Comparison of ENCODE assay signal across 7 mouse cellular contexts in genomic region chr11:103141944-103142255, GRCm38 (mm10). TPM values are rescaled to one million over a fixed set of nuclear protein-coding genes. Genes with fewer than 3 reads are reported as not detected.
DNase-seq lines count a peak whose midpoint lies in the region; ATAC-seq lines count a peak whose summit lies in the region.

No protein-coding gene starts in this region.

- ATAC-seq in forebrain, embryonic 15.5 days (replicated peaks), result peak; percentile 21; the same call in 1 of the 2 replicates
- peak; percentile 37; the same call in 1 of the 2 replicates for ATAC-seq in kidney, embryonic 16.5 days (ENCODE audit: low FRiP score, low TSS enrichment)
- ATAC-seq in midbrain, embryonic 16.5 days, result no peak

- 44% methylated on average over 1 of the region's 1 CpGs for WGBS in forebrain, embryonic 15.5 days
- WGBS in kidney, embryonic 16.5 days, result 27% methylated on average over 1 of the region's 1 CpGs
- 27% methylated on average over 1 of the region's 1 CpGs for WGBS in midbrain, embryonic 16.5 days

- H3K9ac ChIP-seq in forebrain, embryonic 15.5 days (replicated peaks), result peak overlapping the region; percentile 24
- H3K9ac ChIP-seq in kidney, embryonic 16.5 days (replicated peaks; ENCODE audit: low read length), result peak overlapping the region; percentile 57
- peak overlapping the region; percentile 54 for H3K9ac ChIP-seq in midbrain, embryonic 16.5 days (ENCODE audit: low read depth, low read length)

- no peaks in the 10 kb centered on the region for H3K27me3 ChIP-seq in forebrain, embryonic 15.5 days
- H3K27me3 ChIP-seq in kidney, embryonic 16.5 days (ENCODE audit: insufficient read depth, low read length), result no peaks in the 10 kb centered on the region
- H3K27me3 ChIP-seq in midbrain, embryonic 16.5 days (ENCODE audit: control insufficient read depth, insufficient read depth, low read depth, low read length), result no peaks in the 10 kb centered on the region

- H3K4me3 ChIP-seq in forebrain, embryonic 15.5 days, result no peak overlapping the region
- H3K4me3 ChIP-seq in kidney, embryonic 16.5 days (ENCODE audit: low read length), result no peak overlapping the region
- H3K4me3 ChIP-seq in midbrain, embryonic 16.5 days (ENCODE audit: low read depth, low read length), result no peak overlapping the region

- H3K4me1 ChIP-seq in forebrain, embryonic 15.5 days, result peaks cover 20% of the 10 kb centered on the region
- peaks cover 44% of the 10 kb centered on the region for H3K4me1 ChIP-seq in kidney, embryonic 16.5 days (ENCODE audit: insufficient read depth, low read length)
- H3K4me1 ChIP-seq in midbrain, embryonic 16.5 days (ENCODE audit: control insufficient read depth, insufficient read depth, low read length), result peaks cover 19% of the 10 kb centered on the region

- DNase-seq in ovary, adult 18-20 months (ENCODE audit: low spot score), result peak; percentile 51
- no peak for DNase-seq in ovary, postnatal 36 days (ENCODE audit: low spot score)
- DNase-seq in spleen, postnatal 14 days (ENCODE audit: low spot score in 2 of 2), result no peak
- no peak for DNase-seq in yolk sac, embryonic 10.5 days (ENCODE audit: low spot score)

- H3K36me3 ChIP-seq in forebrain, embryonic 15.5 days, result 0 out of 2 replicates have a peak, but pooled peaks cover 8% of the 10 kb centered on the region
- peaks cover 12% of the 10 kb centered on the region; the same call in 1 of the 2 replicates for H3K36me3 ChIP-seq in kidney, embryonic 16.5 days (ENCODE audit: insufficient read depth, low read length)
- H3K36me3 ChIP-seq in midbrain, embryonic 16.5 days (ENCODE audit: control insufficient read depth, insufficient read depth, low read length), result peaks cover 5% of the 10 kb centered on the region; the same call in 1 of the 2 replicates

- H3K27ac ChIP-seq in forebrain, embryonic 15.5 days (replicated peaks), result peak overlapping the region; percentile 96
- peak overlapping the region; percentile 88 for H3K27ac ChIP-seq in kidney, embryonic 16.5 days (ENCODE audit: low read length)
- peak overlapping the region; percentile 87 for H3K27ac ChIP-seq in midbrain, embryonic 16.5 days (ENCODE audit: low read length)

- H3K9me3 ChIP-seq in forebrain, embryonic 15.5 days, result no peaks in the 10 kb centered on the region
- no peaks in the 10 kb centered on the region for H3K9me3 ChIP-seq in kidney, embryonic 16.5 days (ENCODE audit: low read length)
- H3K9me3 ChIP-seq in midbrain, embryonic 16.5 days (replicated peaks; ENCODE audit: control insufficient read depth, low read length, poor library complexity, severe bottlenecking), result no peaks in the 10 kb centered on the region

- H3K4me2 ChIP-seq in forebrain, embryonic 15.5 days (replicated peaks), result no peak overlapping the region
- peak overlapping the region; percentile 51 for H3K4me2 ChIP-seq in kidney, embryonic 16.5 days (replicated peaks; ENCODE audit: low read depth, low read length)
- peak overlapping the region; percentile 56; the same call in 1 of the 2 replicates for H3K4me2 ChIP-seq in midbrain, embryonic 16.5 days (ENCODE audit: low read length)

RNA-seq across cellular contexts. Expression of gene Hexim2, which starts 9.7 kb away (rescaled TPM):
- polyA plus RNA-seq in forebrain, embryonic 15.5 days (2015; fragmentation: Nextera tagmentation; extraction: Ambion mirVana), result 20.8 and 23.8 TPM in 2 replicates
- 11.3 and 11.8 TPM in 2 replicates for polyA plus RNA-seq in kidney, embryonic 16.5 days (2015; fragmentation: Nextera tagmentation; extraction: Ambion mirVana)
- polyA plus RNA-seq in midbrain, embryonic 16.5 days (2015; fragmentation: Nextera tagmentation; extraction: Ambion mirVana), result 29.9 and 37.0 TPM in 2 replicates

RNA-seq across cellular contexts. Expression of gene Hexim1, which starts 25.9 kb away (rescaled TPM):
- 3.4 and 3.8 TPM in 2 replicates for polyA plus RNA-seq in forebrain, embryonic 15.5 days (2015; fragmentation: Nextera tagmentation; extraction: Ambion mirVana)
- polyA plus RNA-seq in kidney, embryonic 16.5 days (2015; fragmentation: Nextera tagmentation; extraction: Ambion mirVana), result 5.5 and 6.6 TPM in 2 replicates
- 4.1 and 4.2 TPM in 2 replicates for polyA plus RNA-seq in midbrain, embryonic 16.5 days (2015; fragmentation: Nextera tagmentation; extraction: Ambion mirVana)

RNA-seq across cellular contexts. Expression of gene Fmnl1, which starts 29.0 kb away (rescaled TPM):
- polyA plus RNA-seq in forebrain, embryonic 15.5 days (2015; fragmentation: Nextera tagmentation; extraction: Ambion mirVana), result 1.7 and 3.1 TPM in 2 replicates
- 2.4 and 3.4 TPM in 2 replicates for polyA plus RNA-seq in kidney, embryonic 16.5 days (2015; fragmentation: Nextera tagmentation; extraction: Ambion mirVana)
- polyA plus RNA-seq in midbrain, embryonic 16.5 days (2015; fragmentation: Nextera tagmentation; extraction: Ambion mirVana), result 5.7 and 6.3 TPM in 2 replicates

RNA-seq across cellular contexts. Expression of gene Acbd4, which starts 40.4 kb away (rescaled TPM):
- 14.6 and 14.8 TPM in 2 replicates for polyA plus RNA-seq in forebrain, embryonic 15.5 days (2015; fragmentation: Nextera tagmentation; extraction: Ambion mirVana)
- 28.7 and 29.9 TPM in 2 replicates for polyA plus RNA-seq in kidney, embryonic 16.5 days (2015; fragmentation: Nextera tagmentation; extraction: Ambion mirVana)
- 11.6 and 13.0 TPM in 2 replicates for polyA plus RNA-seq in midbrain, embryonic 16.5 days (2015; fragmentation: Nextera tagmentation; extraction: Ambion mirVana)

RNA-seq across cellular contexts. Expression of gene Plcd3, which starts 40.4 kb away (rescaled TPM):
- 1.9 and 2.3 TPM in 2 replicates for polyA plus RNA-seq in forebrain, embryonic 15.5 days (2015; fragmentation: Nextera tagmentation; extraction: Ambion mirVana)
- 8.2 and 8.7 TPM in 2 replicates for polyA plus RNA-seq in kidney, embryonic 16.5 days (2015; fragmentation: Nextera tagmentation; extraction: Ambion mirVana)
- polyA plus RNA-seq in midbrain, embryonic 16.5 days (2015; fragmentation: Nextera tagmentation; extraction: Ambion mirVana), result 2.8 and 3.6 TPM in 2 replicates
